Mouse (Mus musculus) heart, embryonic 12.5 days (tissue): Measurements from ENCODE around the gene Ablim1. TPM values are rescaled to one million over a fixed set of nuclear protein-coding genes. Genes with fewer than 3 reads are reported as not detected.

ENCODE experiments used
- ATAC-seq: fragments of 200-750 bp; cut with Nextera tagmentation; 2 replicates; pipeline ENCODE4 v1.8.0; 2017; ENCODE audit warnings: moderate TSS enrichment, moderate library complexity; ENCODE audit not compliant: insufficient number of reproducible peaks, low FRiP score
- H3K27ac ChIP-seq: fragments of 300-500 bp; sonication (generic); 2 replicates; pipeline ENCODE4 v1.5.1; 2016; ENCODE audit warnings: mild to moderate bottlenecking, moderate library complexity; ENCODE audit not compliant: poor library complexity, severe bottlenecking
- H3K27me3 ChIP-seq: fragments of 300-500 bp; sonication (generic); replicated peaks from 2 replicates; pipeline ENCODE4 v1.6.1; 2016; ENCODE audit warnings: mild to moderate bottlenecking, moderate library complexity
- H3K36me3 ChIP-seq: fragments of 300-500 bp; sonication (generic); 2 replicates; pipeline ENCODE4 v1.6.1; 2016; ENCODE audit warnings: mild to moderate bottlenecking, moderate library complexity
- H3K4me1 ChIP-seq: fragments of 300-500 bp; sonication (generic); replicated peaks from 2 replicates; pipeline ENCODE4 v1.6.1; 2016; ENCODE audit warnings: mild to moderate bottlenecking
- H3K4me2 ChIP-seq: fragments of 300-500 bp; sonication (generic); 2 replicates; pipeline ENCODE4 v1.6.1; 2016; ENCODE audit warnings: mild to moderate bottlenecking, moderate library complexity
- H3K4me3 ChIP-seq: fragments of 300-500 bp; sonication (generic); 2 replicates; pipeline ENCODE4 v1.5.1; 2016; ENCODE audit warnings: mild to moderate bottlenecking
- H3K9ac ChIP-seq: fragments of 300-500 bp; sonication (generic); 2 replicates; pipeline ENCODE4 v1.6.1; 2016; ENCODE audit warnings: mild to moderate bottlenecking, moderate library complexity
- H3K9me3 ChIP-seq: fragments of 300-500 bp; sonication (generic); replicated peaks from 2 replicates; pipeline ENCODE4 v1.6.1; 2016; ENCODE audit warnings: mild to moderate bottlenecking, moderate library complexity
- WGBS: fragments of 180-500 bp; shearing (Covaris S2); methylation state at CpG from one replicate; pipeline ENCODE4 v1.1.7; 2016; 5-methylcytosine and 5-hydroxymethylcytosine counted together
- polyA plus RNA-seq: library from polyadenylated mRNA; unstranded; fragments of >200 nt; fragmentation: Nextera tagmentation; extraction: Ambion mirVana; gene quantifications from 2 replicates; pipeline ENCODE4 v1.2.1, GENCODE M21; 2016

Gene Ablim1
- polyA plus RNA-seq, 1 experiment from 2014 or later: 53.5 TPM

GRCm38 (mm10) chr19:57007781-57008710 lies 306.7 kb downstream of the Ablim1 start, which contains the start of gene Afap1l2:
Gene Afap1l2 (minus strand): TSS chr19:57008228.
- peak; percentile 60 for ATAC-seq
- H3K27me3 ChIP-seq: peaks cover 52% of the 10 kb centered on the region

GRCm38 (mm10) chr19:57007291-57007690 lies 307.4 kb downstream of the Ablim1 start:
- Histone ChIP-seq H3K4me3 (peak overlapping the region; percentile 53; the same call in 1 of the 2 replicates), H3K9ac (no peak overlapping the region), H3K27me3 (peaks cover 52% of the 10 kb centered on the region), H3K4me2 (peak overlapping the region; percentile 88), H3K27ac (no peak overlapping the region), H3K9me3 (no peaks in the 10 kb centered on the region), H3K4me1 (peaks cover 10% of the 10 kb centered on the region; the same call in 1 of the 2 replicates), H3K36me3 (no peaks in the 10 kb centered on the region)
- no peak for ATAC-seq
- 78% methylated on average over 16 of the region's 16 CpGs for WGBS

More at GRCm38 (mm10) chr19:57007781-57008710, 306.7 kb downstream of the Ablim1 start, which contains the start of gene Afap1l2:
- 3% methylated on average over 68 of the region's 68 CpGs for WGBS
- Histone ChIP-seq H3K4me3 (peak within 1 kb of the TSS; percentile 53), H3K4me2 (peak within 1 kb of the TSS; percentile 88), H3K9ac (peak within 1 kb of the TSS; percentile 53), H3K36me3 (no peaks in the 10 kb centered on the region), H3K9me3 (no peaks in the 10 kb centered on the region), H3K4me1 (peaks cover 9% of the 10 kb centered on the region; the same call in 1 of the 2 replicates), H3K27ac (no peak within 1 kb of the TSS)

GRCm38 (mm10) chr19:57006841-57007240 lies 307.9 kb downstream of the Ablim1 start:
- no peak overlapping the region for H3K4me3 ChIP-seq
- peaks cover 52% of the 10 kb centered on the region for H3K27me3 ChIP-seq
- no peaks in the 10 kb centered on the region for H3K36me3 ChIP-seq
- H3K27ac ChIP-seq: no peak overlapping the region
- no peak overlapping the region for H3K9ac ChIP-seq
- H3K9me3 ChIP-seq: no peaks in the 10 kb centered on the region
- H3K4me2 ChIP-seq: no peak overlapping the region
- 61% methylated on average over 13 of the region's 13 CpGs for WGBS
- H3K4me1 ChIP-seq: peaks cover 10% of the 10 kb centered on the region; the same call in 1 of the 2 replicates
- ATAC-seq: no peak

GRCm38 (mm10) chr19:57005062-57005461 lies 309.7 kb downstream of the Ablim1 start:
- Histone ChIP-seq H3K4me1 (peaks cover 10% of the 10 kb centered on the region; the same call in 1 of the 2 replicates), H3K36me3 (no peaks in the 10 kb centered on the region), H3K4me3 (no peak overlapping the region), H3K4me2 (no peak overlapping the region), H3K27ac (no peak overlapping the region), H3K27me3 (peaks cover 39% of the 10 kb centered on the region), H3K9me3 (no peaks in the 10 kb centered on the region), H3K9ac (no peak overlapping the region)
- WGBS: 91% methylated on average over 4 of the region's 4 CpGs
- ATAC-seq: no peak

- Histone ChIP-seq H3K4me2 (no peak overlapping the region), H3K9ac (0 out of 2 replicates have a peak overlapping the region, but pooled peaks have one; percentile 1), H3K9me3 (no peaks in the 10 kb centered on the region), H3K4me3 (no peak overlapping the region), H3K27ac (no peak overlapping the region), H3K27me3 (peaks cover 25% of the 10 kb centered on the region), H3K4me1 (peaks cover 10% of the 10 kb centered on the region; the same call in 1 of the 2 replicates), H3K36me3 (no peaks in the 10 kb centered on the region)
- 50% methylated on average over 7 of the region's 7 CpGs for whole genome bisulfite sequencing
- no peak for ATAC-seq
Observed at GRCm38 (mm10) chr19:57003460-57003810, 311.3 kb downstream of the Ablim1 start.

- no peaks in the 10 kb centered on the region for H3K36me3 ChIP-seq
- no peaks in the 10 kb centered on the region for H3K9me3 ChIP-seq
- peaks cover 25% of the 10 kb centered on the region for H3K27me3 ChIP-seq
- no peak overlapping the region for H3K27ac ChIP-seq
- H3K4me3 ChIP-seq: no peak overlapping the region
- 0 out of 2 replicates have a peak overlapping the region, but pooled peaks have one; percentile 1 for H3K9ac ChIP-seq
- 72% methylated on average over 12 of the region's 12 CpGs for WGBS
- H3K4me1 ChIP-seq: peaks cover 10% of the 10 kb centered on the region; the same call in 1 of the 2 replicates
- no peak for ATAC-seq
- no peak overlapping the region for H3K4me2 ChIP-seq
Observed at GRCm38 (mm10) chr19:57002741-57003459, 311.8 kb downstream of the Ablim1 start.

- peaks cover 15% of the 10 kb centered on the region for H3K4me1 ChIP-seq
- 84% methylated on average over 4 of the region's 4 CpGs for WGBS
- H3K4me3 ChIP-seq: no peak overlapping the region
- H3K9ac ChIP-seq: no peak overlapping the region
- no peak for ATAC-seq
- no peak overlapping the region for H3K27ac ChIP-seq
- no peaks in the 10 kb centered on the region for H3K36me3 ChIP-seq
- peaks cover 15% of the 10 kb centered on the region for H3K27me3 ChIP-seq
- no peak overlapping the region for H3K4me2 ChIP-seq
- H3K9me3 ChIP-seq: no peaks in the 10 kb centered on the region
Observed at GRCm38 (mm10) chr19:57001926-57002325, 312.8 kb downstream of the Ablim1 start.

GRCm38 (mm10) chr19:57000592-57000991 lies 314.1 kb downstream of the Ablim1 start:
- 59% methylated on average over 5 of the region's 5 CpGs for WGBS
- Histone ChIP-seq H3K4me1 (peaks cover 17% of the 10 kb centered on the region), H3K27ac (no peak overlapping the region), H3K4me3 (no peak overlapping the region), H3K36me3 (no peaks in the 10 kb centered on the region), H3K9ac (no peak overlapping the region; the same call in 1 of the 2 replicates), H3K4me2 (no peak overlapping the region), H3K27me3 (peaks cover 9% of the 10 kb centered on the region; the same call in 1 of the 2 replicates), H3K9me3 (no peaks in the 10 kb centered on the region)
- ATAC-seq: no peak

GRCm38 (mm10) chr19:56999781-57000180 lies 314.9 kb downstream of the Ablim1 start:
- Histone ChIP-seq H3K9me3 (no peaks in the 10 kb centered on the region), H3K4me2 (no peak overlapping the region), H3K4me3 (no peak overlapping the region), H3K9ac (no peak overlapping the region), H3K27ac (no peak overlapping the region), H3K4me1 (peaks cover 17% of the 10 kb centered on the region), H3K27me3 (peaks cover under 1% of the 10 kb centered on the region; the same call in 1 of the 2 replicates), H3K36me3 (no peaks in the 10 kb centered on the region)
- ATAC-seq: no peak
- 78% methylated on average over 2 of the region's 2 CpGs for WGBS

- ATAC-seq: no peak
- H3K36me3 ChIP-seq: no peaks in the 10 kb centered on the region
- no peaks in the 10 kb centered on the region for H3K27me3 ChIP-seq
- peaks cover 19% of the 10 kb centered on the region for H3K4me1 ChIP-seq
- H3K4me2 ChIP-seq: no peak overlapping the region
- H3K9ac ChIP-seq: no peak overlapping the region
- WGBS: 64% methylated on average over 2 of the region's 2 CpGs
- H3K4me3 ChIP-seq: no peak overlapping the region
- H3K9me3 ChIP-seq: no peaks in the 10 kb centered on the region
- H3K27ac ChIP-seq: no peak overlapping the region
Observed at GRCm38 (mm10) chr19:56998910-56999309, 315.8 kb downstream of the Ablim1 start.

- H3K36me3 ChIP-seq: no peaks in the 10 kb centered on the region
- no peaks in the 10 kb centered on the region for H3K9me3 ChIP-seq
- H3K9ac ChIP-seq: no peak overlapping the region
- H3K4me3 ChIP-seq: no peak overlapping the region
- H3K4me2 ChIP-seq: no peak overlapping the region
- no peak for ATAC-seq
- peaks cover 20% of the 10 kb centered on the region for H3K4me1 ChIP-seq
- no peaks in the 10 kb centered on the region for H3K27me3 ChIP-seq
- H3K27ac ChIP-seq: no peak overlapping the region
- WGBS: 69% methylated on average over 4 of the region's 4 CpGs
Observed at GRCm38 (mm10) chr19:56998331-56998730, 316.4 kb downstream of the Ablim1 start.
